Mouse (Mus musculus) forebrain, embryonic 14.5 days (tissue): ENCODE data around the gene Lysmd3. TPM values are rescaled to one million over a fixed set of nuclear protein-coding genes. Genes with fewer than 3 reads are reported as not detected.

Source experiments
- ATAC-seq: fragments of 200-750 bp; cut with Nextera tagmentation; 2 replicates; pipeline ENCODE4 v1.8.0; 2017; ENCODE audit warnings: mild to moderate bottlenecking, moderate library complexity
- DNase-seq: peaks from one replicate; pipeline ENCODE4 v3.0.0-alpha.2; 2015; ENCODE audit warnings: low spot score
- H3K27ac ChIP-seq: fragments of 300-500 bp; sonication (generic); 2 replicates; pipeline ENCODE4 v1.5.1; 2014; ENCODE audit warnings: low read depth, mild to moderate bottlenecking, control low read depth, low read length, moderate library complexity
- H3K27me3 ChIP-seq: fragments of 300-500 bp; sonication (generic); replicated peaks from 2 replicates; pipeline ENCODE4 v1.6.1; 2014; ENCODE audit warnings: low read length, control low read depth, mixed read lengths; ENCODE audit not compliant: control insufficient read depth, insufficient read depth
- H3K36me3 ChIP-seq: fragments of 300-500 bp; sonication (generic); 2 replicates; pipeline ENCODE4 v1.6.1; 2014; ENCODE audit warnings: low read length, control low read depth; ENCODE audit not compliant: control insufficient read depth, insufficient read depth
- H3K4me1 ChIP-seq: fragments of 300-500 bp; sonication (generic); 2 replicates; pipeline ENCODE4 v1.6.1; 2014; ENCODE audit warnings: antibody characterized with exemption, low read length, control low read depth; ENCODE audit not compliant: control insufficient read depth, insufficient read depth
- H3K4me2 ChIP-seq: fragments of 300-500 bp; sonication (generic); 2 replicates; pipeline ENCODE4 v1.6.1; 2014; ENCODE audit warnings: mild to moderate bottlenecking, control low read depth, low read length
- H3K4me3 ChIP-seq: fragments of 300-500 bp; sonication (generic); 2 replicates; pipeline ENCODE4 v1.5.1; 2014; ENCODE audit warnings: low read depth, low read length, control low read depth
- H3K9ac ChIP-seq: fragments of 300-500 bp; sonication (generic); 2 replicates; pipeline ENCODE4 v1.6.1; 2014; ENCODE audit warnings: mild to moderate bottlenecking, low read length, control low read depth, moderate library complexity
- H3K9me3 ChIP-seq: fragments of 300-500 bp; sonication (generic); replicated peaks from 2 replicates; pipeline ENCODE4 v1.6.1; 2016; ENCODE audit warnings: low read length, control low read depth, mixed read lengths; ENCODE audit not compliant: control insufficient read depth
- WGBS: fragments of 180-500 bp; shearing (Covaris S2); extraction: QIAGEN DNeasy Blood & Tissue Kit; methylation state at CpG from one replicate; pipeline ENCODE4 v1.1.7; 2014; 5-methylcytosine and 5-hydroxymethylcytosine counted together
- polyA plus RNA-seq: library from polyadenylated mRNA; unstranded; fragments of >200 nt; fragmentation: Nextera tagmentation; extraction: Ambion mirVana; gene quantifications from 2 replicates; pipeline ENCODE4 v1.2.1, GENCODE M21; 2014

Lysmd3 gene
- polyA plus RNA-seq, 1 experiment from 2014 or later: 25.2 TPM

GRCm38 (mm10) chr13:81658053-81658752 is 740 bp downstream of the Lysmd3 start:
- Histone ChIP-seq H3K9ac (peak overlapping the region; percentile 88), H3K4me3 (peak overlapping the region; percentile 79), H3K36me3 (no peaks in the 10 kb centered on the region), H3K4me2 (peak overlapping the region; percentile 87), H3K4me1 (no peaks in the 10 kb centered on the region; the same call in 1 of the 2 replicates), H3K27ac (peak overlapping the region; percentile 80), H3K27me3 (no peaks in the 10 kb centered on the region), H3K9me3 (no peaks in the 10 kb centered on the region)
- DNase-seq: peak; percentile 7
- no peak for ATAC-seq
- WGBS: 11% methylated on average over 21 of the region's 21 CpGs

GRCm38 (mm10) chr13:81663566-81664330 is 6.3 kb downstream of the Lysmd3 start:
- Histone ChIP-seq H3K4me3 (no peak overlapping the region), H3K9me3 (no peaks in the 10 kb centered on the region), H3K4me2 (no peak overlapping the region), H3K27ac (peak overlapping the region; percentile 17; the same call in 1 of the 2 replicates), H3K36me3 (peaks cover 38% of the 10 kb centered on the region), H3K4me1 (no peaks in the 10 kb centered on the region), H3K27me3 (no peaks in the 10 kb centered on the region), H3K9ac (no peak overlapping the region)
- 76% methylated on average over 12 of the region's 12 CpGs for WGBS
- ATAC-seq (peak; percentile 70; the same call in 1 of the 2 replicates), DNase-seq (peak; percentile 25)

- no peak overlapping the region for H3K4me3 ChIP-seq
- H3K4me2 ChIP-seq: no peak overlapping the region
- 90% methylated on average over 5 of the region's 5 CpGs for WGBS
- peak; percentile 42; the same call in 1 of the 2 replicates for ATAC-seq
- H3K36me3 ChIP-seq: peaks cover 44% of the 10 kb centered on the region
- no peak overlapping the region for H3K9ac ChIP-seq
- H3K4me1 ChIP-seq: no peaks in the 10 kb centered on the region
- H3K27me3 ChIP-seq: no peaks in the 10 kb centered on the region
- H3K27ac ChIP-seq: no peak overlapping the region
- no peak for DNase-seq
- no peaks in the 10 kb centered on the region for H3K9me3 ChIP-seq
These were observed 6.9 kb downstream of the Lysmd3 start for GRCm38 (mm10) chr13:81664331-81664698.

GRCm38 (mm10) chr13:81667713-81668112 is 10.2 kb downstream of the Lysmd3 start:
- peaks cover 56% of the 10 kb centered on the region for H3K36me3 ChIP-seq

GRCm38 (mm10) chr13:81675333-81675732 is 17.9 kb downstream of the Lysmd3 start:
- 89% methylated on average over 8 of the region's 8 CpGs for WGBS
- H3K36me3 ChIP-seq: peaks cover 27% of the 10 kb centered on the region
- no peak overlapping the region for H3K4me2 ChIP-seq
- no peak overlapping the region for H3K9ac ChIP-seq
- no peaks in the 10 kb centered on the region for H3K27me3 ChIP-seq
- DNase-seq: no peak
- no peak overlapping the region for H3K4me3 ChIP-seq
- no peaks in the 10 kb centered on the region for H3K9me3 ChIP-seq
- no peak for ATAC-seq
- no peaks in the 10 kb centered on the region for H3K4me1 ChIP-seq
- no peak overlapping the region for H3K27ac ChIP-seq

More at GRCm38 (mm10) chr13:81667713-81668112, 10.2 kb downstream of the Lysmd3 start:
- WGBS: 88% methylated on average over 5 of the region's 5 CpGs
- DNase-seq (no peak), ATAC-seq (no peak)
- Histone ChIP-seq H3K4me3 (no peak overlapping the region), H3K4me1 (no peaks in the 10 kb centered on the region), H3K9ac (no peak overlapping the region), H3K9me3 (no peaks in the 10 kb centered on the region), H3K27ac (no peak overlapping the region), H3K27me3 (no peaks in the 10 kb centered on the region), H3K4me2 (no peak overlapping the region)

GRCm38 (mm10) chr13:81683107-81683506 is 25.6 kb downstream of the Lysmd3 start:
- no peak for DNase-seq
- Histone ChIP-seq H3K9me3 (no peaks in the 10 kb centered on the region), H3K9ac (no peak overlapping the region), H3K27ac (no peak overlapping the region), H3K4me3 (no peak overlapping the region), H3K4me2 (no peak overlapping the region), H3K27me3 (no peaks in the 10 kb centered on the region), H3K36me3 (no peaks in the 10 kb centered on the region), H3K4me1 (no peaks in the 10 kb centered on the region)
- WGBS: 93% methylated on average over 3 of the region's 3 CpGs
- ATAC-seq: no peak

GRCm38 (mm10) chr13:81684258-81684657 is 26.8 kb downstream of the Lysmd3 start:
- Histone ChIP-seq H3K4me1 (no peaks in the 10 kb centered on the region), H3K27me3 (no peaks in the 10 kb centered on the region), H3K9ac (no peak overlapping the region), H3K4me3 (no peak overlapping the region), H3K36me3 (no peaks in the 10 kb centered on the region), H3K9me3 (no peaks in the 10 kb centered on the region), H3K27ac (no peak overlapping the region), H3K4me2 (no peak overlapping the region)
- no peak for DNase-seq
- ATAC-seq: no peak
- WGBS: 92% methylated on average over 5 of the region's 5 CpGs

GRCm38 (mm10) chr13:81684884-81685283 is 27.4 kb downstream of the Lysmd3 start:
- Histone ChIP-seq H3K4me2 (no peak overlapping the region), H3K27me3 (no peaks in the 10 kb centered on the region), H3K27ac (no peak overlapping the region), H3K4me3 (no peak overlapping the region), H3K4me1 (no peaks in the 10 kb centered on the region), H3K9ac (no peak overlapping the region), H3K9me3 (no peaks in the 10 kb centered on the region), H3K36me3 (no peaks in the 10 kb centered on the region)
- 90% methylated on average over 3 of the region's 3 CpGs for WGBS
- DNase-seq: no peak
- ATAC-seq: no peak

GRCm38 (mm10) chr13:81689587-81689986 is 32.1 kb downstream of the Lysmd3 start:
- Histone ChIP-seq H3K4me3 (no peak overlapping the region), H3K9me3 (no peaks in the 10 kb centered on the region), H3K27ac (no peak overlapping the region), H3K36me3 (no peaks in the 10 kb centered on the region), H3K4me2 (no peak overlapping the region), H3K27me3 (no peaks in the 10 kb centered on the region), H3K4me1 (no peaks in the 10 kb centered on the region), H3K9ac (no peak overlapping the region)
- no peak for DNase-seq
- 89% methylated on average over 3 of the region's 3 CpGs for WGBS
- ATAC-seq: no peak
